Mouse (Mus musculus) limb, embryonic 11.5 days (tissue): Measurements from ENCODE around the gene Meioc. TPM values are rescaled to one million over a fixed set of nuclear protein-coding genes. Genes with fewer than 3 reads are reported as not detected.

Experiments
- ATAC-seq: fragments of 200-750 bp; cut with Nextera tagmentation; 2 replicates; pipeline ENCODE4 v1.8.0; 2017; ENCODE audit warnings: low read depth; ENCODE audit not compliant: insufficient number of reproducible peaks, low FRiP score, low TSS enrichment
- DNase-seq: peaks from one replicate; pipeline ENCODE4 v3.0.0-alpha.2; 2015; ENCODE audit warnings: low spot score
- H3K27ac ChIP-seq: fragments of 300-500 bp; sonication (generic); replicated peaks from 2 replicates; pipeline ENCODE4 v1.5.1; 2014; ENCODE audit warnings: low read depth, mild to moderate bottlenecking, low read length
- H3K27me3 ChIP-seq: fragments of 300-500 bp; sonication (generic); 2 replicates; pipeline ENCODE4 v1.6.1; 2014; ENCODE audit warnings: mild to moderate bottlenecking, low read length, mixed read lengths; ENCODE audit not compliant: control insufficient read depth, insufficient read depth
- H3K36me3 ChIP-seq: fragments of 300-500 bp; sonication (generic); 2 replicates; pipeline ENCODE4 v1.6.1; 2014; ENCODE audit warnings: mild to moderate bottlenecking, low read length, moderate library complexity, mixed read lengths; ENCODE audit not compliant: control insufficient read depth, insufficient read depth
- H3K4me1 ChIP-seq: fragments of 300-500 bp; sonication (generic); 2 replicates; pipeline ENCODE4 v1.6.1; 2014; ENCODE audit warnings: low read length, mixed read lengths; ENCODE audit not compliant: control insufficient read depth, insufficient read depth
- H3K4me2 ChIP-seq: fragments of 300-500 bp; sonication (generic); 2 replicates; pipeline ENCODE4 v1.6.1; 2014; ENCODE audit warnings: low read depth, mild to moderate bottlenecking, moderate library complexity; ENCODE audit not compliant: severe bottlenecking
- H3K4me3 ChIP-seq: fragments of 300-500 bp; sonication (generic); 2 replicates; pipeline ENCODE4 v1.5.1; 2014; ENCODE audit warnings: low read depth, low read length
- H3K9ac ChIP-seq: fragments of 300-500 bp; sonication (generic); 2 replicates; pipeline ENCODE4 v1.6.1; 2014; ENCODE audit warnings: mild to moderate bottlenecking, low read length
- H3K9me3 ChIP-seq: fragments of 300-500 bp; sonication (generic); 2 replicates; pipeline ENCODE4 v1.6.1; 2016; ENCODE audit warnings: low read length; ENCODE audit not compliant: control insufficient read depth
- WGBS: fragments of 180-500 bp; shearing (Covaris S2); extraction: QIAGEN DNeasy Blood & Tissue Kit; methylation state at CpG from one replicate; pipeline ENCODE4 v1.1.7; 2014; 5-methylcytosine and 5-hydroxymethylcytosine counted together
- microRNA-seq: library from miRNA; unstranded; fragments of <30 nt; microRNA quantifications from one replicate; pipeline ENCODE4, GENCODE M21; 2016
- polyA plus RNA-seq: library from polyadenylated mRNA; unstranded; fragments of >200 nt; fragmentation: Nextera tagmentation; extraction: Ambion mirVana; gene quantifications from 2 replicates; pipeline ENCODE4 v1.2.1, GENCODE M21; 2014

The Meioc gene
- polyA plus RNA-seq, 1 experiment from 2014 or later, result 1.2 TPM

GRCm38 (mm10) chr11:102729835-102730234 lies 66.3 kb downstream of the Meioc start:
- 87% methylated on average over 3 of the region's 3 CpGs for WGBS

GRCm38 (mm10) chr11:102731366-102731765 lies 67.8 kb downstream of the Meioc start:
- H3K27ac ChIP-seq, result no peak overlapping the region
- no peaks in the 10 kb centered on the region for H3K36me3 ChIP-seq
- WGBS, result 90% methylated on average over 6 of the region's 6 CpGs
- H3K4me1 ChIP-seq, result no peaks in the 10 kb centered on the region
- no peak overlapping the region for H3K9ac ChIP-seq
- no peak for ATAC-seq
- no peak for DNase-seq
- H3K4me2 ChIP-seq, result no peak overlapping the region
- no peak overlapping the region for H3K4me3 ChIP-seq
- no peaks in the 10 kb centered on the region for H3K9me3 ChIP-seq
- no peaks in the 10 kb centered on the region for H3K27me3 ChIP-seq

More at GRCm38 (mm10) chr11:102729835-102730234, 66.3 kb downstream of the Meioc start:
- Histone ChIP-seq H3K4me1 (no peaks in the 10 kb centered on the region), H3K4me2 (no peak overlapping the region), H3K27me3 (no peaks in the 10 kb centered on the region), H3K27ac (no peak overlapping the region), H3K9ac (no peak overlapping the region), H3K4me3 (no peak overlapping the region), H3K36me3 (no peaks in the 10 kb centered on the region), H3K9me3 (no peaks in the 10 kb centered on the region)
- DNase-seq, result no peak
- ATAC-seq, result no peak

Small RNA genes within 50 kb of the gene (microRNA-seq; reads per million reads assigned to microRNA genes)
- gene Gm22920, result not detected

Other genes starting within 250 kb of the Meioc start
- gene Grn, start 233.4 kb upstream of the Meioc start, polyA plus RNA-seq, result 58.8 and 60.5 TPM in 2 replicates
- 5.5 and 7.9 TPM in 2 replicates for gene Fam171a2, start 216.0 kb upstream of the Meioc start, polyA plus RNA-seq
- gene Itga2b, start 193.6 kb upstream of the Meioc start, polyA plus RNA-seq, result 3.4 and 4.4 TPM in 2 replicates
- gene Gpatch8, start 107.3 kb upstream of the Meioc start, polyA plus RNA-seq, result 52.9 and 55.0 TPM in 2 replicates
- gene Gm11627, start 84.3 kb upstream of the Meioc start, polyA plus RNA-seq, result 3.9 and 4.2 TPM in 2 replicates
- 57.2 and 57.4 TPM in 2 replicates for gene Fzd2, start 59.3 kb upstream of the Meioc start, polyA plus RNA-seq
- gene Ccdc43, start 34.1 kb downstream of the Meioc start, polyA plus RNA-seq, result 58.4 and 64.1 TPM in 2 replicates
- 14.2 and 15.4 TPM in 2 replicates for gene Adam11, start 97.7 kb downstream of the Meioc start, polyA plus RNA-seq
- gene Gjc1, start 156.0 kb downstream of the Meioc start, polyA plus RNA-seq, result 105 and 106 TPM in 2 replicates
- 0.23 TPM in 1 of 2 replicates, not detected in the other for gene Higd1b, start 172.1 kb downstream of the Meioc start, polyA plus RNA-seq
- gene Eftud2, start 217.3 kb downstream of the Meioc start, polyA plus RNA-seq, result 276 and 303 TPM in 2 replicates
- 0.99 and 1.4 TPM in 2 replicates for gene Ccdc103, start 217.5 kb downstream of the Meioc start, polyA plus RNA-seq
- gene Fam187a, start 221.5 kb downstream of the Meioc start, polyA plus RNA-seq, result 0.11 TPM in 1 of 2 replicates, not detected in the other
- 0.16 and 0.18 TPM in 2 replicates for gene Gfap, start 237.2 kb downstream of the Meioc start, polyA plus RNA-seq